Mouse (Mus musculus): Measurements from ENCODE around the gene Olfr545. TPM values are rescaled to one million over a fixed set of nuclear protein-coding genes. Genes with fewer than 3 reads are reported as not detected.

Gene Olfr545
- polyA plus RNA-seq (2012; rRNA removed) (not detected in 2 replicates), polyA plus RNA-seq (2014; fragmentation: Nextera tagmentation; extraction: Ambion mirVana) (not detected in 2 replicates)

DNA sequence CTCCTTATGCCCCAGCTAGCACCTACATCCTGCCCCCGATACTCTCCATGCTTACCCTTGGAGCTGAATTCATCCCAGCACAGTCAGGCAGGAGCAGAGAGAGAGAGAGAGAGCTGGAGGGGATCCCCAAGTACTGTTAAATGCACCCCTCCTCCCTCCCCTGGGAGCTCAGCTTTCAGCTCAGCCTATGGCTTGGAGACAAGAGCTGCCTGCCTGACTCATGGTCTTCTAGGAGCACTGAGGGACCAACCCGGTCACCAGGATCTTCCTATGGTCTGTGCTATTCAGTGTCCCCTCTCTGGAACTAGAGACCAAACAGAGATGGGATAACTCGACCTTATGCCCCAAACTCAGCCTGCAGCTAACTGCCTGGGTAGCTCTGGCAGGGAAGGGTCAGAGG, at the start of gene Olfr545:
Gene Olfr545 (minus strand): TSS at position 101 of the 400 bp plus-strand sequence.
- H3K9ac ChIP-seq (ENCODE audit: low read depth, low read length, severe bottlenecking), result no peak within 1 kb of the TSS
- TF ChIP-seq POLR2A (IDR thresholded peaks at IDR 0.05; ENCODE audit: borderline replicate concordance, extremely low read depth, insufficient read depth, insufficient read length), result no peak
- no peak within 1 kb of the TSS for H3K27ac ChIP-seq (replicated peaks; ENCODE audit: low read depth, low read length)
- no peak for DNase-seq (ENCODE audit: low spot score)
- no peak for ATAC-seq (ENCODE audit: low FRiP score, low read depth)
- H3K9me3 ChIP-seq (ENCODE audit: control insufficient read depth, low read length), result no peaks in the 10 kb centered on the region
- H3K27me3 ChIP-seq (ENCODE audit: control insufficient read depth, insufficient read depth, low read length), result no peaks in the 10 kb centered on the region
- 73% methylated on average over 3 of the region's 3 CpGs for WGBS
- no peaks in the 10 kb centered on the region for H3K4me1 ChIP-seq (ENCODE audit: control insufficient read depth, insufficient read depth, low read length)
- no peak within 1 kb of the TSS for H3K4me2 ChIP-seq (replicated peaks; ENCODE audit: low read depth, low read length, severe bottlenecking)
- H3K36me3 ChIP-seq (ENCODE audit: control insufficient read depth, insufficient read depth, low read length), result no peaks in the 10 kb centered on the region
- H3K4me3 ChIP-seq (replicated peaks; ENCODE audit: low read length), result no peak within 1 kb of the TSS

DNA sequence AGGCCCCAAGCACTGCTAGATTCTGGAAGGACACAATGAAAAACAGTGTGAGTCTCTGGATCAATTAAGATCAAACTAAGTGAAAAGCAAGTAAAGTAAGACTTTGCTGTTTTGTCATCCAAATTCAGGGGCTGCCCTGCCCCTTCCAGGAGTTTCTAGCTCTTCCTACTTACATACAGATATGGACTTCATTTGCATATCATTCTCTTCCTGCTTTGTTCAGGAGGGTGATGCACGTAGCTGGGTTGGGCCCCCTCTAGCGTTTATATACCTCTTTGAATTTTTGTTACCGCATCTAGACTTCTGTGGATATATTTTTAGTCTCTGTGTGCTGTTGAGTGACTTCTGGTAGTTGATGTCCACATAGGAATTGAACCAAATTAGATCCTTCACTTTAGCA, 41.9 kb upstream of the Olfr545 start:
- Histone ChIP-seq H3K4me2 (replicated peaks; ENCODE audit: low read depth, low read length, severe bottlenecking) (no peak overlapping the region), H3K27ac (replicated peaks; ENCODE audit: low read depth, low read length) (no peak overlapping the region), H3K36me3 (ENCODE audit: control insufficient read depth, insufficient read depth, low read length) (no peaks in the 10 kb centered on the region), H3K4me1 (ENCODE audit: control insufficient read depth, insufficient read depth, low read length) (no peaks in the 10 kb centered on the region), H3K4me3 (replicated peaks; ENCODE audit: low read length) (no peak overlapping the region), H3K9ac (ENCODE audit: low read depth, low read length, severe bottlenecking) (no peak overlapping the region), H3K27me3 (ENCODE audit: control insufficient read depth, insufficient read depth, low read length) (no peaks in the 10 kb centered on the region), H3K9me3 (ENCODE audit: control insufficient read depth, low read length) (no peaks in the 10 kb centered on the region)
- no peak for TF ChIP-seq POLR2A (IDR thresholded peaks at IDR 0.05; ENCODE audit: borderline replicate concordance, extremely low read depth, insufficient read depth, insufficient read length)
- WGBS, result 59% methylated on average over 3 of the region's 3 CpGs
- no peak for ATAC-seq (ENCODE audit: low FRiP score, low read depth)
- DNase-seq (ENCODE audit: low spot score), result no peak

DNA sequence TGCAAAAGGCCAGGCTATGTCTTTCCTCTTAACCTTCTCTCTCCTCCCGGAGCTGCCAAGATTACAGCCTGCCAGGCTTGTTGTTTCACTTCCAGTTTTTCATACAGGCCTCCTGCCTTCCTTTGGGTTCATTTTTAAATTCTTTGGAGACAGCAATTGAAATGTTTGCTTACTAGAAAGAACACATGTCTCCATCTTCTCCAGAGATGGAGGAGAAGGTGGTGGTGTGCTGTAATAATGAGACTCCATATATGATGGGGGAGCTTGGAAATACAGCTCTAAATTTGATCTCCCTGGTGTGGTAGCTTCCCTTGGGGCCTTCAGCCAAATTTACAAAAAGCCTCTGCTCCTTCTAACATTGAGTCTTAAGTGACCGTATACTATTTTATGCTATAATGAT, 41.2 kb upstream of the Olfr545 start, which contains the start of gene Olfr548-ps1:
Gene Olfr548-ps1 (plus strand): TSS at position 301 of the 400 bp plus-strand sequence.
- ATAC-seq (ENCODE audit: low FRiP score, low read depth) (no peak), DNase-seq (ENCODE audit: low spot score) (no peak)
- no peaks in the 10 kb centered on the region for H3K9me3 ChIP-seq (ENCODE audit: control insufficient read depth, low read length)
- no peak for TF ChIP-seq POLR2A (IDR thresholded peaks at IDR 0.05; ENCODE audit: borderline replicate concordance, extremely low read depth, insufficient read depth, insufficient read length)
- no peaks in the 10 kb centered on the region for H3K36me3 ChIP-seq (ENCODE audit: control insufficient read depth, insufficient read depth, low read length)
- no peaks in the 10 kb centered on the region for H3K4me1 ChIP-seq (ENCODE audit: control insufficient read depth, insufficient read depth, low read length)
- no peaks in the 10 kb centered on the region for H3K27me3 ChIP-seq (ENCODE audit: control insufficient read depth, insufficient read depth, low read length)
- no peak within 1 kb of the TSS for H3K27ac ChIP-seq (replicated peaks; ENCODE audit: low read depth, low read length)
- 76% methylated on average over 2 of the region's 2 CpGs for WGBS
- no peak within 1 kb of the TSS for H3K9ac ChIP-seq (ENCODE audit: low read depth, low read length, severe bottlenecking)
- H3K4me2 ChIP-seq (replicated peaks; ENCODE audit: low read depth, low read length, severe bottlenecking), result no peak within 1 kb of the TSS
- no peak within 1 kb of the TSS for H3K4me3 ChIP-seq (replicated peaks; ENCODE audit: low read length)

DNA sequence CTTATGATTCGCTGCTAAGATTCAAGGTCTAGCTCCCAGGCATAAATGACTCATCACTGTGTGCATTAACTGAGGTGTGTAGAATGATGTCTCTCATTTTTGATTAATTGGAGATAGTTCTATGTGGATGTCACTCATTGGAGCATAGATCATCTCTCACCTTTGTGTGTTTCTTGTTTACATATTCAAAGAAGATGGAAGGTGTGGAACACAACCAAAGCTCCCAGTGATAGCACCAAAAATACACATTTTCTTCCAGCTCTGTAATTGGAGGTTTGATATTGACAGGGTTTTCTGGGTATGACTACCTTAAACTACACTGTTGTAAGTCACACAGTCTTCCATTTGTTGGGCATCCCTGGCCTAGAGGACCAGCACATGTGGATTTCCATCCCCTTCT, 35.1 kb upstream of the Olfr545 start, which contains the start of gene Olfr547:
Gene Olfr547 (plus strand): TSS at position 301 of the 400 bp plus-strand sequence.
- no peak within 1 kb of the TSS for H3K27ac ChIP-seq (replicated peaks; ENCODE audit: low read depth, low read length)
- H3K9ac ChIP-seq (ENCODE audit: low read depth, low read length, severe bottlenecking), result no peak within 1 kb of the TSS
- TF ChIP-seq POLR2A (IDR thresholded peaks at IDR 0.05; ENCODE audit: borderline replicate concordance, extremely low read depth, insufficient read depth, insufficient read length), result no peak
- H3K27me3 ChIP-seq (ENCODE audit: control insufficient read depth, insufficient read depth, low read length), result no peaks in the 10 kb centered on the region
- no peaks in the 10 kb centered on the region for H3K9me3 ChIP-seq (ENCODE audit: control insufficient read depth, low read length)
- DNase-seq (ENCODE audit: low spot score), result no peak
- H3K4me2 ChIP-seq (replicated peaks; ENCODE audit: low read depth, low read length, severe bottlenecking), result no peak within 1 kb of the TSS
- WGBS, result 74% methylated on average over 1 of the region's 1 CpGs
- H3K4me3 ChIP-seq (replicated peaks; ENCODE audit: low read length), result no peak within 1 kb of the TSS
- no peak for ATAC-seq (ENCODE audit: low FRiP score, low read depth)
- H3K36me3 ChIP-seq (ENCODE audit: control insufficient read depth, insufficient read depth, low read length), result no peaks in the 10 kb centered on the region
- no peaks in the 10 kb centered on the region for H3K4me1 ChIP-seq (ENCODE audit: control insufficient read depth, insufficient read depth, low read length)

DNA sequence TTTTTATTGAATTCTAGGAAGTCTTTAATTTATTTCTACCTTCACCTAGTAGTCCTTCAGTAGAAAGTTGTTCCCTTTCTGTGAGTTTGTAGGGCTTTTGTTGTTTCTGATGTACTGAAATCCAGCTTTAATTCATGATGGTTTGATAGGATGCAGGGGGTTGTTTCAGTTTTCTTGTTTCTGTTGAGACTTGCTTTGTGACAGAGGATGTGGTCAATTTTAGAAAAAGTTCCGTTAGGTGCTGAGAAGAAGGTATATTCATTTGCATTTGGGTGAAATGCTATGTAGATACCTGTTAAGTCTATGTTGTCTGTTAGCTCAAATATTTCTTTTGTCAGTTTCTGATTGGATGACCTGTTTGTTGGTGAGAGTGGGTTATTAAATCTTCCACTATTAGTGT, 29.7 kb upstream of the Olfr545 start:
- Histone ChIP-seq H3K9ac (ENCODE audit: low read depth, low read length, severe bottlenecking) (no peak overlapping the region), H3K4me2 (replicated peaks; ENCODE audit: low read depth, low read length, severe bottlenecking) (no peak overlapping the region), H3K27ac (replicated peaks; ENCODE audit: low read depth, low read length) (no peak overlapping the region), H3K9me3 (ENCODE audit: control insufficient read depth, low read length) (no peaks in the 10 kb centered on the region), H3K4me3 (replicated peaks; ENCODE audit: low read length) (no peak overlapping the region), H3K36me3 (ENCODE audit: control insufficient read depth, insufficient read depth, low read length) (no peaks in the 10 kb centered on the region), H3K4me1 (ENCODE audit: control insufficient read depth, insufficient read depth, low read length) (no peaks in the 10 kb centered on the region), H3K27me3 (ENCODE audit: control insufficient read depth, insufficient read depth, low read length) (no peaks in the 10 kb centered on the region)
- ATAC-seq (ENCODE audit: low FRiP score, low read depth) (no peak), DNase-seq (ENCODE audit: low spot score) (no peak)
- WGBS, result 88% methylated on average over 1 of the region's 1 CpGs
- no peak for TF ChIP-seq POLR2A (IDR thresholded peaks at IDR 0.05; ENCODE audit: borderline replicate concordance, extremely low read depth, insufficient read depth, insufficient read length)

DNA sequence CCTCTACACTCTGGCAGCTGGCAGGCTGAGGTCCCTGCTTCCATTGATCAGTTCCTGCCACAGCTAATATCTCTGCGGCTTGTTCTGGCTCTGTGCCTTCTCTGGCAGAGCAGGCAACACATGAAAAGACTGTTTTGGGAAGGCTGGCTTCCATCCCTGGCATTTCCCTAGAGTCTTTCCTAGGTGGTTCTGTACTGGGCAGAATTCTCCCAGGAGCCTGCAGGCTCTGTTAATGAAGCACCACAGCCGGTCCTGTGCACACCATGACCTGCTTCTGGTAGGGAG, 17.6 kb upstream of the Olfr545 start:
- H3K4me1 ChIP-seq (ENCODE audit: control insufficient read depth, insufficient read depth, low read length), result peaks cover 6% of the 10 kb centered on the region; the same call in 1 of the 2 replicates
- whole genome bisulfite sequencing, result 66% methylated on average over 2 of the region's 2 CpGs
- H3K4me3 ChIP-seq (replicated peaks; ENCODE audit: low read length), result no peak overlapping the region
- H3K4me2 ChIP-seq (replicated peaks; ENCODE audit: low read depth, low read length, severe bottlenecking), result no peak overlapping the region
- TF ChIP-seq POLR2A (IDR thresholded peaks at IDR 0.05; ENCODE audit: borderline replicate concordance, extremely low read depth, insufficient read depth, insufficient read length), result no peak
- no peaks in the 10 kb centered on the region for H3K9me3 ChIP-seq (ENCODE audit: control insufficient read depth, low read length)
- H3K27ac ChIP-seq (replicated peaks; ENCODE audit: low read depth, low read length), result no peak overlapping the region
- DNase-seq (ENCODE audit: low spot score) (peak; percentile 6), ATAC-seq (ENCODE audit: low FRiP score, low read depth) (no peak)
- no peaks in the 10 kb centered on the region for H3K36me3 ChIP-seq (ENCODE audit: control insufficient read depth, insufficient read depth, low read length)
- no peak overlapping the region for H3K9ac ChIP-seq (ENCODE audit: low read depth, low read length, severe bottlenecking)
- peaks cover 4% of the 10 kb centered on the region; the same call in 1 of the 2 replicates for H3K27me3 ChIP-seq (ENCODE audit: control insufficient read depth, insufficient read depth, low read length)

Data from limb, embryonic 14.5 days (tissue).